Mouse (Mus musculus): ENCODE measurements around the gene Agbl4. TPM values are rescaled to one million over a fixed set of nuclear protein-coding genes. Genes with fewer than 3 reads are reported as not detected.

The Agbl4 gene
- total and polyA plus RNA-seq, 3 experiments = not detected

DNA sequence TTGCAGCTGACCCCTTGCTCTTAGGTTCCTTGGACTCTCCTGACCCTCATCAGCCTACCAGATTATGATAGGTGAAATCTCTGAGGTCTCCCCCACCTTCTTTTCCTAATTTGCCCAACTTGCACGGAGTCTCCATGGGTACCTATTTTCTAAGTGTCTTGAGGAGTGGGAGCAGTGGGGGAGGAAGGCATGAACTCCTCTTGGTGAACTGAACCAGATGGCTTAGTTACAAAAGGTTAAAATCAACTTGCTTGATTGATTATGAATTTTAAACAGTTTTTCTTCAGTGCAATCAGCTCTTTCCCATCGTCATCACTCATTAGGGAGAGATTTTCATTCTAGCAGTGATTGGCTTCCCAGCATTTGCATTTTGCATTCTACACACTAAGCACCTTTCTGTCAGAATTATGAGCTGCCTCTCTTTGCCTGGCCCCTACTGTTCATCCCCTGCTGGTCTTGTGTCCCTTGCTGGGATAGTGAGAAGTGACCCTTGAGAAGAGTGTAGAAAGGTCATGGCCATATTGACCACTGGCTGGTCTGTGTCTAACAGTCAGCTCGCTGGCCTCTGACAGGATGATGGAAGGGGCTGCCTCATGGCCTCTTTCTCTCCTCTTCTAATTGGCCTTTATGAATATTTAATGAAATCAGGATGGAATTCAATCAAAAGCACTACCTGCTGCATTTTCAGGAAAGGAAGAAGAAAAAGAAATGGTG is 897.2 kb downstream of the Agbl4 start:
- no peaks in the 10 kb centered on the region for H3K4me1 ChIP-seq (ENCODE audit: control insufficient read depth in 1 of 2, insufficient read depth in 2 of 2, low read length in 2 of 2)
- H3K9me3 ChIP-seq (replicated peaks; ENCODE audit: insufficient read depth, low read length) = no peaks in the 10 kb centered on the region
- H3K36me3 ChIP-seq (ENCODE audit: control insufficient read depth in 1 of 2, insufficient read depth in 2 of 2, low read length in 2 of 2) = no peaks in the 10 kb centered on the region
- DNase-seq (ENCODE audit: low read depth, low spot score) = no peak
- no peak overlapping the region for H3K27ac ChIP-seq (ENCODE audit: control insufficient read depth, low read depth, low read length)
- H3K9ac ChIP-seq (ENCODE audit: control insufficient read depth, low read depth, low read length, poor library complexity, severe bottlenecking) = no peak overlapping the region
- no peaks in the 10 kb centered on the region for H3K27me3 ChIP-seq (ENCODE audit: control insufficient read depth in 1 of 2, insufficient read depth in 2 of 2, low read length in 2 of 2)
- no peaks in the 10 kb centered on the region for H3K79me2 ChIP-seq (ENCODE audit: control insufficient read depth, insufficient read depth, low read length, poor library complexity)
- no peak overlapping the region for H3K4me3 ChIP-seq (ENCODE audit: control insufficient read depth in 1 of 2, insufficient read depth in 1 of 2, low read depth in 2 of 2, low read length in 2 of 2)
- TF ChIP-seq MXI1 (IDR thresholded peaks at IDR 0.05; ENCODE audit: low read depth, low read length) = no peak
- TF ChIP-seq MAX (IDR thresholded peaks at IDR 0.05; ENCODE audit: low read length) = no peak
- no peak for TF ChIP-seq TBP (IDR thresholded peaks at IDR 0.05; ENCODE audit: low read depth, low read length)
- no peak for TF ChIP-seq USF1 (IDR thresholded peaks at IDR 0.05; ENCODE audit: low read depth, low read length)
- no peak for TF ChIP-seq ZC3H11A (IDR thresholded peaks at IDR 0.05; ENCODE audit: low read depth, low read length)
- no peak for TF ChIP-seq MAFK (IDR thresholded peaks at IDR 0.05; ENCODE audit: borderline replicate concordance, low read depth, low read length)

DNA sequence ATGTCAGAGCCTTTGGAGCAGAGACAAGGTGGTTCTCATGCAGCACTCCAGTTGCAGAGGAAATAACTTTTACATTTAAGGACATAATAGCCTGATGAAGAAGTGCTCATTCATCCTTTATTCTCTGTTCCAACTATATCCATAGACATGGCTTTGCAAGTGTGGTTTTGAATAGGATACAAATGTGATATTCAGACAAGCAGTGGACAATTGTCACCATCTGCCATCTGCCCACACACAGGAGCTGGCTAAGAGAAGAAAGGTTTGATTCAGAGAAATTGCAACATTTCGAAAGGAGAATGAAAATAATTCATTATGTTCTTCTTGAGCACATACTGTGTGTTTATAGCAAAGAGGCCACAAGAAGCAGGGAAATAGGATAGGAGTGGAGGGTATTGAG is 909.1 kb downstream of the Agbl4 start:
- Histone ChIP-seq H3K9ac (ENCODE audit: control insufficient read depth, low read depth, low read length, poor library complexity, severe bottlenecking) (no peak overlapping the region), H3K27me3 (ENCODE audit: control insufficient read depth in 1 of 2, insufficient read depth in 2 of 2, low read length in 2 of 2) (no peaks in the 10 kb centered on the region), H3K4me1 (ENCODE audit: control insufficient read depth in 1 of 2, insufficient read depth in 2 of 2, low read length in 2 of 2) (no peaks in the 10 kb centered on the region), H3K4me3 (ENCODE audit: control insufficient read depth in 1 of 2, insufficient read depth in 1 of 2, low read depth in 2 of 2, low read length in 2 of 2) (no peak overlapping the region), H3K9me3 (replicated peaks; ENCODE audit: insufficient read depth, low read length) (no peaks in the 10 kb centered on the region), H3K36me3 (ENCODE audit: control insufficient read depth in 1 of 2, insufficient read depth in 2 of 2, low read length in 2 of 2) (no peaks in the 10 kb centered on the region), H3K79me2 (ENCODE audit: control insufficient read depth, insufficient read depth, low read length, poor library complexity) (no peaks in the 10 kb centered on the region), H3K27ac (ENCODE audit: control insufficient read depth, low read depth, low read length) (no peak overlapping the region)
- no peak for DNase-seq (ENCODE audit: low read depth, low spot score)
- no peak for TF ChIP-seq ETS1 (IDR thresholded peaks at IDR 0.05; ENCODE audit: low read depth, low read length)
- TF ChIP-seq E2F4 (IDR thresholded peaks at IDR 0.05; ENCODE audit: borderline replicate concordance, low read depth, low read length) = no peak
- no peak for TF ChIP-seq RCOR1 (IDR thresholded peaks at IDR 0.05; ENCODE audit: low read depth, low read length)
- TF ChIP-seq UBTF (IDR thresholded peaks at IDR 0.05; ENCODE audit: borderline replicate concordance, insufficient read depth, low read depth, low read length) = no peak
- TF ChIP-seq USF2 (IDR thresholded peaks at IDR 0.05; ENCODE audit: borderline replicate concordance in 1 of 2, insufficient read depth in 1 of 2, low read depth in 1 of 2, low read length in 2 of 2) = no peak
- TF ChIP-seq KAT2A (conservative IDR thresholded peaks at IDR 0.05; ENCODE audit: low read depth, low read length) = no peak
- TF ChIP-seq ELF1 (IDR thresholded peaks at IDR 0.05; ENCODE audit: low read depth, low read length) = no peak
- TF ChIP-seq MAX (IDR thresholded peaks at IDR 0.05; ENCODE audit: low read length) = no peak
- TF ChIP-seq MXI1 (IDR thresholded peaks at IDR 0.05; ENCODE audit: low read depth, low read length) = no peak
- TF ChIP-seq EP300 (IDR thresholded peaks at IDR 0.05; ENCODE audit: low read depth in 1 of 2, low read length in 2 of 2) = no peak
- TF ChIP-seq MYC (IDR thresholded peaks at IDR 0.05; ENCODE audit: low read depth, low read length) = no peak
- TF ChIP-seq ZMIZ1 (IDR thresholded peaks at IDR 0.05; ENCODE audit: low read depth, low read length) = no peak
- no peak for TF ChIP-seq POLR2AphosphoS5 (IDR thresholded peaks at IDR 0.05; ENCODE audit: borderline replicate concordance, low read depth, low read length)
- no peak for TF ChIP-seq MAZ (IDR thresholded peaks at IDR 0.05; ENCODE audit: low read depth, low read length)
- no peak for TF ChIP-seq TBP (IDR thresholded peaks at IDR 0.05; ENCODE audit: low read depth, low read length)
- TF ChIP-seq NELFE (IDR thresholded peaks at IDR 0.05; ENCODE audit: low read depth, low read length) = no peak
